ENCODE assay signal across 10 mouse cellular contexts in the genomic region with DNA sequence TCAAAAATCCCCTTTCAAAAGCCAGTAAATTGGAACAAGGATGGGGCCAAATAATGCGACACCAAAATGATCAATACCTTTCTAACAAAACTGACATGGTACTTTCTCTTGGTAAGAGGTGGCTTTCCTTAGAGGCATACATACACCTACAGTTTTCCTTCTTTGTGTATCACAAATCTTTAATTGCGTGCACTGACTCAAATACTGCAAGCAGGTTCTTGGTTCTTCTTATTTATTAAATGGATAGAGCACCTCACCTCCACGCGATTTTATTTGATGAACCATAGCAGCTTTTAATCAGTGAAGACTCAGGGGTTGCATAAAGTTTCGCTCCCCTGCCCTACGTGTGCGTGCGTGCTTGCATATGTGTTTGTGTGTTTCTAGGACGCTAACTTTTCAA. TPM values are rescaled to one million over a fixed set of nuclear protein-coding genes. Genes with fewer than 3 reads are reported as not detected.
DNase-seq lines count a peak whose midpoint lies in the region; ATAC-seq and TF ChIP-seq lines count a peak whose summit lies in the region.
"Had no signal": no experiment of that assay in that cellular context is flagged by ENCODE, and none has a peak within 500 bp of the region (broad histone marks: within the 10 kb centered on the region; RNA-seq: fewer than 3 reads in every experiment).

No protein-coding gene starts in this region.

- H3K9ac ChIP-seq in kidney, embryonic 16.5 days (replicated peaks; ENCODE audit: low read length) = no peak overlapping the region
- H3K9ac ChIP-seq in embryonic facial prominence, embryonic 14.5 days (ENCODE audit: low read depth, low read length) = no peak overlapping the region
- H3K9ac ChIP-seq in hindbrain, postnatal 0 days (replicated peaks; ENCODE audit: low read length) = no peak overlapping the region

- peak overlapping the region; percentile 88; the same call in 1 of the 2 replicates for H3K4me2 ChIP-seq in kidney, embryonic 16.5 days (replicated peaks; ENCODE audit: low read depth, low read length)
- peak overlapping the region; percentile 82; the same call in 1 of the 2 replicates for H3K4me2 ChIP-seq in embryonic facial prominence, embryonic 14.5 days (ENCODE audit: low read depth, low read length)
- peak overlapping the region; percentile 66; the same call in 1 of the 2 replicates for H3K4me2 ChIP-seq in hindbrain, postnatal 0 days (ENCODE audit: low read depth, low read length)

- H3K27me3 ChIP-seq in kidney, embryonic 16.5 days (ENCODE audit: insufficient read depth, low read length) = peaks cover 73% of the 10 kb centered on the region
- H3K27me3 ChIP-seq in embryonic facial prominence, embryonic 14.5 days (replicated peaks; ENCODE audit: control insufficient read depth, insufficient read depth, low read length) = peaks cover 87% of the 10 kb centered on the region
- H3K27me3 ChIP-seq in hindbrain, postnatal 0 days (ENCODE audit: insufficient read depth, low read length) = peaks cover 72% of the 10 kb centered on the region

- H3K4me1 ChIP-seq in kidney, embryonic 16.5 days (ENCODE audit: insufficient read depth, low read length) = peaks cover 24% of the 10 kb centered on the region
- H3K4me1 ChIP-seq in embryonic facial prominence, embryonic 14.5 days (ENCODE audit: control insufficient read depth, insufficient read depth, low read length) = peaks cover 18% of the 10 kb centered on the region
- 0 out of 2 replicates have a peak, but pooled peaks cover 6% of the 10 kb centered on the region for H3K4me1 ChIP-seq in hindbrain, postnatal 0 days (ENCODE audit: insufficient read depth, low read length)

- no peaks in the 10 kb centered on the region for H3K36me3 ChIP-seq in kidney, embryonic 16.5 days (ENCODE audit: insufficient read depth, low read length)
- H3K36me3 ChIP-seq in embryonic facial prominence, embryonic 14.5 days (ENCODE audit: control insufficient read depth, insufficient read depth, low read length) = no peaks in the 10 kb centered on the region
- no peaks in the 10 kb centered on the region for H3K36me3 ChIP-seq in hindbrain, postnatal 0 days (ENCODE audit: insufficient read depth, low read length)

- ATAC-seq in kidney, embryonic 16.5 days (ENCODE audit: low FRiP score, low TSS enrichment) = no peak
- no peak for ATAC-seq in embryonic facial prominence, embryonic 14.5 days (ENCODE audit: low read depth)
- ATAC-seq in hindbrain, postnatal 0 days = no peak

- no peak for DNase-seq in kidney, postnatal 36 days
- no peak for DNase-seq in embryonic facial prominence, embryonic 14.5 days (ENCODE audit: low spot score)
- no peak for DNase-seq in hindbrain, postnatal 0 days (ENCODE audit: low spot score)
- peak; percentile 19 for DNase-seq in neural tube, embryonic 10.5 days (ENCODE audit: extremely low spot score, low spot score)
- DNase-seq in left cerebral cortex, postnatal 10 days (ENCODE audit: extremely low spot score in 1 of 2, low spot score in 2 of 2) = no peak
- no peak for DNase-seq in thymus, postnatal 0 days (ENCODE audit: low spot score)
- DNase-seq in adrenal gland, postnatal 14 days = no peak

- no peak for TF ChIP-seq CTCF in hindbrain, postnatal 0 days (IDR thresholded peaks at IDR 0.05; ENCODE audit: low read depth)

- WGBS in kidney, embryonic 16.5 days = 1% methylated on average over 9 of the region's 9 CpGs
- 3% methylated on average over 9 of the region's 9 CpGs for WGBS in embryonic facial prominence, embryonic 14.5 days
- WGBS in hindbrain, postnatal 0 days = 1% methylated on average over 9 of the region's 9 CpGs

- no peak overlapping the region for H3K27ac ChIP-seq in kidney, embryonic 16.5 days (ENCODE audit: low read length)
- no peak overlapping the region for H3K27ac ChIP-seq in embryonic facial prominence, embryonic 14.5 days (replicated peaks; ENCODE audit: low read depth, low read length)
- H3K27ac ChIP-seq in hindbrain, postnatal 0 days = no peak overlapping the region

- H3K4me3 ChIP-seq in kidney, embryonic 16.5 days (ENCODE audit: low read length) = peak overlapping the region; percentile 46
- H3K4me3 ChIP-seq in embryonic facial prominence, embryonic 14.5 days (ENCODE audit: low read depth, low read length) = peak overlapping the region; percentile 47
- H3K4me3 ChIP-seq in hindbrain, postnatal 0 days (ENCODE audit: low read length) = peak overlapping the region; percentile 43; the same call in 1 of the 2 replicates

- H3K9me3 ChIP-seq in kidney, embryonic 16.5 days (ENCODE audit: low read length) = no peaks in the 10 kb centered on the region
- no peaks in the 10 kb centered on the region for H3K9me3 ChIP-seq in embryonic facial prominence, embryonic 14.5 days (ENCODE audit: control insufficient read depth, low read length)
- H3K9me3 ChIP-seq in hindbrain, postnatal 0 days (ENCODE audit: low read length) = no peaks in the 10 kb centered on the region

- intact Hi-C loops in left cerebral cortex, postnatal 10 days (cut with DNase I) = loop anchor here (5.0 to 10.0 kb wide), 3 partner anchors 584 to 658 kb away; no protein-coding TSS in a partner anchor

RNA-seq across cellular contexts. Expression of gene Spag6, which starts 3.1 kb away (rescaled TPM):
- polyA plus RNA-seq in kidney, embryonic 16.5 days (2015; fragmentation: Nextera tagmentation; extraction: Ambion mirVana) = not detected in 2 replicates
- polyA plus RNA-seq in embryonic facial prominence, embryonic 14.5 days (2014; fragmentation: Nextera tagmentation; extraction: Ambion mirVana) = 0.21 and 0.22 TPM in 2 replicates
- not detected in 2 replicates for total RNA-seq in hindbrain, postnatal 0 days (2014; rRNA removed)
- 0.09 and 0.20 TPM in 2 replicates for polyA plus RNA-seq in hindbrain, postnatal 0 days (2015; fragmentation: Nextera tagmentation; extraction: Ambion mirVana)
- 1 to 10 TPM; 1.1 to 1.3 TPM for total RNA-seq in left cerebral cortex, postnatal 10 days (2021)
- polyA plus RNA-seq in thymus, postnatal 0 days (2015; fragmentation: Nextera tagmentation; extraction: Ambion mirVana) = not detected in 2 replicates
- total RNA-seq in adrenal gland, postnatal 14 days (2021) = 0.41 and 0.56 TPM in 2 replicates
- total RNA-seq: ES-E14; megakaryocyte-erythroid progenitor cell, adult 5-6 weeks had no signal

RNA-seq across cellular contexts. Expression of gene Bmi1, which starts 13.9 kb away (rescaled TPM):
- polyA plus RNA-seq in kidney, embryonic 16.5 days (2015; fragmentation: Nextera tagmentation; extraction: Ambion mirVana) = 28.8 and 30.9 TPM in 2 replicates
- polyA plus RNA-seq in embryonic facial prominence, embryonic 14.5 days (2014; fragmentation: Nextera tagmentation; extraction: Ambion mirVana) = 25.9 and 28.0 TPM in 2 replicates
- total RNA-seq in hindbrain, postnatal 0 days (2014; rRNA removed) = 37.2 and 61.9 TPM in 2 replicates
- polyA plus RNA-seq in hindbrain, postnatal 0 days (2015; fragmentation: Nextera tagmentation; extraction: Ambion mirVana) = 11.8 and 14.0 TPM in 2 replicates
- 10 to 100 TPM; 33.6 to 38.5 TPM for total RNA-seq in left cerebral cortex, postnatal 10 days (2021)
- polyA plus RNA-seq in thymus, postnatal 0 days (2015; fragmentation: Nextera tagmentation; extraction: Ambion mirVana) = 15.7 TPM in 2 replicates
- 52.0 and 53.0 TPM in 2 replicates for total RNA-seq in adrenal gland, postnatal 14 days (2021)

RNA-seq across cellular contexts. Expression of gene Commd3, which starts 18.6 kb away (rescaled TPM):
- polyA plus RNA-seq in kidney, embryonic 16.5 days (2015; fragmentation: Nextera tagmentation; extraction: Ambion mirVana) = 204 and 209 TPM in 2 replicates
- polyA plus RNA-seq in embryonic facial prominence, embryonic 14.5 days (2014; fragmentation: Nextera tagmentation; extraction: Ambion mirVana) = 195 and 218 TPM in 2 replicates
- total RNA-seq in hindbrain, postnatal 0 days (2014; rRNA removed) = 137 and 185 TPM in 2 replicates
- polyA plus RNA-seq in hindbrain, postnatal 0 days (2015; fragmentation: Nextera tagmentation; extraction: Ambion mirVana) = 187 and 191 TPM in 2 replicates
- 100 to 1,000 TPM; 116 to 117 TPM for total RNA-seq in left cerebral cortex, postnatal 10 days (2021)
- 275 and 308 TPM in 2 replicates for polyA plus RNA-seq in thymus, postnatal 0 days (2015; fragmentation: Nextera tagmentation; extraction: Ambion mirVana)
- total RNA-seq in adrenal gland, postnatal 14 days (2021) = 105 and 112 TPM in 2 replicates
